Mouse (Mus musculus): ENCODE data around the gene Gm3047. TPM values are rescaled to one million over a fixed set of nuclear protein-coding genes. Genes with fewer than 3 reads are reported as not detected.
"Not testable (repeated sequence)": the region's sequence is repeated elsewhere in the genome, so short reads cannot be mapped to it uniquely, and the experiment has no call there.

Gm3047 gene
- not detected for total RNA-seq (2021)

DNA sequence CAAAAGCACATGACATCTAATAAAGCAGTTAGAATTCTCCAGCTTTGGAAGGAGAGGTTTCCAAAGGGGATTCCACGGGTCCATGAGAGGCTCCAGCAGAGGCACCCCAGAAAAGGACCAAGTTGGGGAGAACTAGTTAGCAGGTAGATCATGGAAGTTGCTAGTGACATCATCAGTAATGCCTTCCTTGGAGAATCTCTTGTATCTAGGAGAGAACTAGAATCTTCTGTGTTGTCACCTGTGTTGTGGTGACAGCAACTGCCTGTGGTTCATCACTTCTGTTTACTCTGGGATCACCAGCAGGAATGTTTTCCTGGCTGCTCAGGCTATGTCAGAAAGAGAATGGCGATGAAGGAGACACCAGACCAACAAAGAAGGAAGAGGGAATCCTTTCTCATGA is at the start of gene Gm3047:
TSS of gene Gm3047 (plus strand) at position 301 of the 400 bp plus-strand sequence.
- DNase-seq; intact Hi-C loops (cut with DNase I): not testable (repeated sequence)

Other genes with a start within 250 kb of the Gm3047 start
- not detected for gene Gm3149, start 238.1 kb upstream of the Gm3047 start, total RNA-seq (2021)
- gene 2610042L04Rik, start 220.6 kb upstream of the Gm3047 start, total RNA-seq (2021), result 1 to 10 TPM; 7.9 to 8.0 TPM
- not detected for gene Gm3159, start 157.9 kb upstream of the Gm3047 start, total RNA-seq (2021)
- 1 to 10 TPM; 5.4 to 7.8 TPM for gene Gm3164, start 140.0 kb upstream of the Gm3047 start, total RNA-seq (2021)
- 1 to 10 TPM; 3.2 to 3.7 TPM for gene Gm3173, start 124.4 kb upstream of the Gm3047 start, total RNA-seq (2021)
- not detected for gene Gm3182, start 73.7 kb upstream of the Gm3047 start, total RNA-seq (2021)
- 1 to 10 TPM; 1.0 to 1.2 TPM for gene Gm8159, start 76.9 kb downstream of the Gm3047 start, total RNA-seq (2021)
- gene Gm3239, start 108.8 kb downstream of the Gm3047 start, total RNA-seq (2021), result 1 to 10 TPM in 1 of 2 experiments, under 1 TPM in 1; 0.66 to 1.0 TPM
- under 1 TPM; 0.52 TPM for gene Gm7876, start 153.8 kb downstream of the Gm3047 start, total RNA-seq (2021)
- 1 to 10 TPM; 2.5 to 2.6 TPM for gene Gm3252, start 171.4 kb downstream of the Gm3047 start, total RNA-seq (2021)
- gene Gm9602, start 220.9 kb downstream of the Gm3047 start, total RNA-seq (2021), result not detected

Measured in left cerebral cortex, postnatal 4 days (tissue).